Mouse (Mus musculus) CD8-positive naive resting alpha-beta T cell, adult 2 months (primary cell): ENCODE measurements at regions not wholly inside any gene's neighbourhood (a gene's known extent, or its start where the extent isn't known, plus 50 kb on each side); places are given as distances from the start of the nearest gene placed in this dataset.

Experiments
- DNase-seq, 2 experiments: peaks; one replicate each; pipeline ENCODE4 v3.0.0; 2022; ENCODE audit warnings: low read depth in 2 of 2, low spot score in 2 of 2

DNA sequence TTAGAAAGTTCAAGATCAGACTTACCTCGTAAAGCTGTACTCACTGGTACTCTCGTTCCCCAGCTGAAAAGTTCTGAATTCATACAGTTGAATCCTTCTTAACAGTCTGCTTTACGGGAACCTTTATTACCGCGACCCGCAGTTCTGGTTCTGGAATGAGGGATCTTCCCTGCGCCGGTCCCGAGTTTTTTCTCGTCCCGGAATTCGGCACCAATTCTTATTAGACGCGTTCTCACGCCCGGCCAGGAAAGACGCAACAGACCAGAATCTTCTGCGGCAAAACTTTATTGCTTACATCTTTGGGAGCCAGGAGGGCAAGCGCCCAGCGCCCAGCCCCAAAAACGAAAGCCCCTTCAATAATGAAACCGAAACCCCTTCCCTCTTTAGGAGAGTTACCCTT, 423.4 kb downstream of the Tox3 start:
- DNase-seq, result peak; percentile 1 to 2

DNA sequence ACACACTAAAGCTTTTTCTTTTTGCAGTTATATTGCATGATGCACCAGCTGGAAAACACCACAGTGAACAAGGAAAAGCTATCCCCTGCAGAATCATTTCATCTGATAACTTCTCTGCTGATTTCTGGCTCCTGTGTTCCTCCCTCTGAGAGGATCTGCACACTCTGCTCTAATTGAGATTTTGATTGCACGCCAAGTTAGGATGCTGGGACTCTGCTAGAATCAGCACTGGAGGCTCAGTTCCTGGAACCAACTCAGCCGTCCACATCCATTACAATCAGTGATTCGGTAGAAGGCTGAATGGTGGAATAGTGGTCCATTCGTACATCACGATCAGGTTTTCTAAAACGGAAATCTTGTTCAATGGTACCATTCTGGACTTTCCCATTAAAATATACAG, 434.1 kb downstream of the Tox3 start:
- no peak for DNase-seq

DNA sequence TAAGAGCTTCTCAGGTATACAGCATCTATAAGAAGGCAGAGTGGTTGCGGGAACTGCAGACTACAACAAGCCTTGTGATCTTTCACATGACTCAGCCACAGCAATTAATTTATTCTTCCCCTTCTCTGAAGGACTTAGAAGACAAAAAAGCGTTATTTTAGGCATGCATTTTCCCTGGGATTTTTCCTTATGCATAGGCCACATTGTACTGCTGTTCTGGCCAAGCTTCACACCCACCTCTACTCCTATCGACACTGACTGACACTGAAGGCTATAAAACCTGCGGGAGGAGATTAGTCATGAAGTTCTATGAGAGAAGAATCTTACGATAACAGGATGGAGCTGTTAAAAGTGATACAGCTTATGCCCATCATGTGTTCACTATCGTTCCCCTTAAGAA, 441.9 kb downstream of the Tox3 start:
- no peak for DNase-seq

DNA sequence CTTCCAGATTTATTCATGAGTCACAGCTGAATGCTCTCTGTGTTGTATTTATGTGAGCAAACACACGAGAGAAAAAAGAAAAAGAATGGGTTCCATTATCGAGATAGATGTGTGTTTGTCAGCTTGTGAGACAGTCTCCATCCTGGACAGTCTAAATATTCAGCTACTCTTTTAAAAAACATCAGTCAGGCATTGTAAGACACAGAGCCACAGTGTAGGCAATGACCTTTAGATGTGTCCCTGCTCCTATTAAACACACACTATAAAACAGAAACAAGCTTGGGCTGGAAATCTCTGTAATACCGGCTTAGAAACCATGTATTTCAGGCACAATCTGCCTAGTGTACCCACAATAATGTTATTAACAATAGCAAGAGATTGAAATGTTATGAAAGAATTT, 442.6 kb downstream of the Tox3 start:
- DNase-seq, result no peak

DNA sequence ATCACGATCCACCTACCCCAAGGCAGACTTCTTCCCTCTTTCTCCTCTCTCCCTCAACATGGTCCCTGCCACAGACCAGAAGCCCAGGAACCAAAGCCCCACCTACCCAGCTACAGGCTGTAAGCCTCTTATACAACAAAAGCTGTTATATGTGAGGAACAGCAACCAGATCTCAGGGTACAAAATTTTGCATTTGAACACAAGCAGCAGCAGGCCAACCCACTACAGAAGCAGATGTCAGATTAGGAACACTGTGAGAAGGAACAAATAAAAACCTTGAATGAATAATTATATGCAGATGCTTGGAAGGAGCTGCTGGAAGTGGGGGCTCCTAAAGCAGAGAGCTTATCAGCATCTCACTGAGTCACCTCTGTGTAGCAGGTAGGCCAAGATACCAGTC, 444.8 kb downstream of the Tox3 start:
- no peak for DNase-seq

DNA sequence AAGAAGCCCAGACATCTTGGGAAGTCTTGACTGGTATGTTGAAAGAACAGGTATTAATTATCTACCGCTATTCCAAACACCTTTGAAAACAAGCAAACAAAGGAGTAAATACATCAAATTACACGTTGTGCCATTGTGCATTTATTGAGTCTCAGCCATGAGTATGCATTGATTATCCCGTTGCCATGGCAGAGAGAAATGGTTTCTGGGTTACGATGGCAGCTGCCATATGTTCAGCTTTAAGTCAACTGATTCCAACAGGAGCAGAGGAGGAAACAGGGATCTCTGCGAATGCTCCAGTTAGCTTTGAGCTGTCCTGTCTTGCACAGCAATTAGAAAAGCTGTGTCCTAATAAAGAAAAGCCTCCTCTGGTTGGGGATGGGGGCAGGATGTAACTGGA, 475.4 kb downstream of the Tox3 start:
- DNase-seq, result no peak

DNA sequence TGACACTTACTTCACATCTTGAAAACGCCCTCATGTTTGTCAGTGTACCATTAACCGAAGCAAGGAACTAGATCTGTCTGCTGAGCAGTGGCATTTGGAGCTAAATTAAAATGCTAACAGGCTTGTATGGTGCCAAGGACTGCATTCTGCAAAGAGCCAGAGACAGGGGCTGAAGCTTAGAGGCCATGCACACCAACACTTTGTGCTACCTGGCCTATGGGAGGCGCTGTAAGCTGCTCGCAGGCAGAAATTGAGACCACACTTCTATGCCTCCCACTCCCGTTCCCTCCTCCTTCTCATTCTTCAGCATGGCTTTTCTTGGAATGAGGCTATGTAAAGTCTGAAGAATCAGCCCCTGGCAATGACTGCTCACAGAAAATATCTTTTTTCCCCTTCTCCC, 476.2 kb downstream of the Tox3 start:
- DNase-seq, result no peak

DNA sequence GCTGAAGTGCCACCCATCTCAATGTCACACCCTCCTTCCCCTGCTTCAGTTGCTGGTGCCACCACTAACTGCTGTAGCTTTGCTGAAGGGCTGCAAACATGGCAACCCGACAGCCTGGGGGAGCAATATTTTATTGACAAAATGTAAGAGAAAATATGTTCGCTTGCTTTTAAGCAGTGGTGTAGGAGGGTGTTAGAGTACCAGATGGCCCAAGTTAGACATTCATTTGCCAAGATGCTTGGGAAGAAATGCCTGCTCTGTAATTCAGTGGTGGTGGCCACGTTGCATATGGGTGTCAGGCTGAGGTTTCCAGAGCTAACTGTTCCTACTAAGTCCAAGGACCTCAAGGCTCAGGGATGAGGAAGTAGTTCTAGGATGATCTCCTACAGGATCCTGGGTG, 488.3 kb downstream of the Tox3 start:
- no peak for DNase-seq

DNA sequence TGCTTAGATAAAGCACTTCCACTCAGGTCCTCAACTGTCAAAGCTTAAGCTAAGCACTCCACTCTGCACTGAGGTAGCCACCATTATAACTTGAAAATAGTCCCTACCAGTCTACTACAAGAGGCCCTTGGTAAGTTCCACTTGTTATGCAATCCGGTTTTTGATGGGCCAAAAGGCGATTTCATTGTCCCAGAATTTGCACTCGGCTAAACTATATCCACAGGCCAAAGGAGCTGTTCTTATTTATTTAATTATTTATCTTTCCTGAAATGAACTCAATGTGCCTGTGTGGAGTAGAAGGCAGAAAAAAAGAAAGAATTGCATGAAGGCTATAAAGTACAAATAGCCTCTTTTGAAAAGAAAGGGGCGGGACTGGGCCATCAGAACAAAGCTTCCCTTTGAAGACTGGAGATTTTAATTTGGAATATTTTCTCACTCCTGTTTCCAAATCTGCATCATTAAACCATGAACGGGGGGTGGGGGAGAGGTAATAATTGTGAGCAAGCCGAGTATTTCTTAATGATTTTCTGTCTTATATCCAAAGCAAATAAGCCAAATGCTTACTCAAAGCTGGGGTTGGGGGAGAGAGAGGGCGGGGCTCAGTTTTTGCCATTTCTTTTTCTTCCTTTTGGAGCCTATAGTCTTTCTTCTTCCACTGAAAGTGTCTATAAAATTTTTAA, 489.3 kb downstream of the Tox3 start:
- no peak for DNase-seq

DNA sequence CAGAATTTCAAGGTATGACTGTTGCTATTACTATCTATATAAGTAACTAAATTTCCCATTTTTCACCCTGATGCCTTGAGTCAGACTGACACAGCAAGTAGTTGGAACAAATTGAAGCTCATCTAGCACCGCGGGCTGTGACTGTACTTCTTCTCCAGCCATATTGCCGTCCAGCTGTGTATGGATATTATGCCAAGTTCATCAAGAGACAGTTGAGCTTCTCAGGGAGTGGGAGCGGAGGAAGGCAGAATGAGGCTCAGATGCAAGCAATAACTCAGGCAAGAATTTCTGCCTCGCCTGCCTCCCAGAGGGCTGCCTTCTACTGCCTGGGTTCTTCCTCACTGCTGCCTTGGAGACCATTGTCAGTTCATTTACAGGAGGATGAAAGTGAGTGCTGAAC, 492.6 kb downstream of the Tox3 start:
- no peak for DNase-seq

DNA sequence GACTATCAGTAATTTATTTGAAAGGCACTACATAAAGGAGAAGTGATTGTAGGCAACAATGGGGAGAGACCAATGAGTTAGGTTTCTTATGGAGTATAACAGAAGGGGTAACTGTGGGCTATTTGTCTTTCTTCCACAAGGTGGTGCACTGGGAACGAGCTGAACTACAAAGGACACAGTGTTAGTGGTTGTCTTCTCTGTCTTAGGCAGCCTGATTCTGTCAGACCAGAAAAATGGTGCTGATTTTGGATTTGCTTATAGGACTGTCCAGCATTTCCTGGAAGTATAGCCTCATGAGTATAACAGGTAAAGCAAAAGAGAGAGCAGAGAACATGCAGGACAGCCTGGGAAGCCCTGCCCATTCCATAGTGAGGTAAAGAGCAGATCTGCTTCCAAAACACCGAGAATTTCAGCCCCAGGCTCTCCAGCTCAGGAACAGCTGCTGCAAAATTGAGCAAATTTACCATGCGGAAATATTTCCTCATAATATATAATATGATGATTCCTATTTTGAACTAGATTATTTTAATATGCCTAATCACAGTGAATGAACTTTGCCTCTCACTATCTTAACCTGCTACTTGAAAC, 497.8 kb downstream of the Tox3 start:
- no peak for DNase-seq

DNA sequence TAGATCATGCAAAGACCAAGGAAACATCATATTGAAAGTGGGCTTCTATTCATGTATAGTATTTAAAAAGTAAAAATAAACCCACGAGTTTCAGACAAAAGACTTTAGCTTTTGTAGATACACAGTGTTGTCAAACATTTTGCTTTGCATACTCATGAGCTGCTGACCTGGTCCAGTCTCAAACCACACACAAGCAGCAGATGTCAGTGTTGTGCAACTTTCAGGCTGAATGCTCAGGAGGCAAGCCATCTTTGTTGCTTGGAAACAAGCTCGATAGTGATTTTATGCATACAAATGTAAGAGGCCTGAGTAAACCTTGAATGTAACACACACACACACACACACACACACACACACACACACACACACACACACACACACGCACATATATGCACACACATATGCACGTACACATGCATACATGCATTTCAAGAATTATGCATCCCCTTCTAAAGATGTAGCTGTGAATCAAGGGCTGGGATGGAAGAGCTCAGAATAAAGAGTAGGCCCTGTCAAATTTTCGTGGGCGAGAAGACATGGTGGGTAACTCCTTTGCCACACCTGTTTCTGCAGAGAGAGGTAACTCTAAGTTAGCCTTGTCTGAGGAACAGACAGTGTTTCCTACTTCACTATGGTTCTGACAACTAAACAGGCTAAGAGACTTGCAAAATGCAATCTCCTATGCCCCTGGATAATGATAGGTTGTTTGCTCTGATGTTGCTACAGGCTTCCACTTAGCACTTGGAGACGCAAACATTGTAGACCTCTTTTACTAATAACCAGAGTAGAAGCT, 498.5 kb downstream of the Tox3 start:
- DNase-seq, result no peak

DNA sequence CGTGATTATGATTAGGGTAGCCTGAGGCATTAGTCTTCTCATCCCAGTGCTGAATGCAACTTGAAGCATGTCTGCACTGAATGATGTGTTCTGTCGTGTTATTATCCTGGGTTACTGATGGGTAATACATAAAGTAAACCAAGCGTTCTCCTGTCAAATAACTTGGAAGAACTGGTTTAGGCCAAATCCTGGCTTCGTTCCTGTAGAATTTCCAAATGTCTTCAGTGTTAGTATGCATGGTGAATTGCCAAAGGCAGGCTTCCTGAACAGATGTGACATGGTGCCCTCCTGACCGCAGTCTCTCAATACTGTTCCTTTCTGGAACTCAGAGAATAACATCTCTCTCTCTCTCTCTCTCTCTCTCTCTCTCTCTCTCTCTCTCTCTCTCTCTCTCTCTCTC, 509.6 kb downstream of the Tox3 start:
- no peak for DNase-seq

DNA sequence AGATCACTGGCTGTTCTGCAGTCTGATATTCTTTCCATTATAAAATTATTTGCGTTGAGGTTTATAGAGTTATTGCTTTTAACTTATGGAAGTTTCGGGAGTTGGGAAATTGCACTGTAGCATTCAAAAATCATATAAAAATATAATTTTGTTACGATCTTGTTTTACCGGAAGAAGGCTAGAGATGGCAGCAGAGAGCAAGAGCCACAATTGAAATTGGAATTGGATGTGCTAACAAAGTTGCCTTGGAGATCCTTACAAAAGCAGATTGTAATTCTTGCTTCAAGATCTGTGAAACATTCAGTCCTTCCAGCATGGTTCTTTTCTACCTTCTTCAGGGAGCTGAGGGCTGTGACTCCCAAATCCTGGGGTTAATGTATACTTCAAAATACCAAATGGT, 514.4 kb downstream of the Tox3 start:
- no peak for DNase-seq

DNA sequence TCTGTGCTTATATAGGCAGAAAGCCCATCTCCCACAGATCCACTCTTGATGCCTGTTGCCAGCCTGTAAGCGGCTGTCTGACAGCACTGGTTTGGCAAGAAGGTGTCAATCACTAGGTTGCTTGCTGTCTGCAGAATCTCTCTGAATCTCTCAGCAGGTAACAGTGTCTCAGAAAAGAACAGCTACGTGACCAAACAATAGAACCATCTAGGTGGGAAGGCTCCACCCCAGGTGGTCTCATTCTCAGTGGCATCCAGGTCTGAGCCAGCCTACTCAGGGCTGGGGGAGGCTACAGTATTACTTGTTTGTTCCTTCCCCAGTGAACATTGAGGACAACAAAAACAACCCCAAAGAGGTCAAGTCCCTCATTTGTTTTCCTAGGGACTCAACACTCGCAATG, 523.6 kb downstream of the Tox3 start:
- no peak for DNase-seq

DNA sequence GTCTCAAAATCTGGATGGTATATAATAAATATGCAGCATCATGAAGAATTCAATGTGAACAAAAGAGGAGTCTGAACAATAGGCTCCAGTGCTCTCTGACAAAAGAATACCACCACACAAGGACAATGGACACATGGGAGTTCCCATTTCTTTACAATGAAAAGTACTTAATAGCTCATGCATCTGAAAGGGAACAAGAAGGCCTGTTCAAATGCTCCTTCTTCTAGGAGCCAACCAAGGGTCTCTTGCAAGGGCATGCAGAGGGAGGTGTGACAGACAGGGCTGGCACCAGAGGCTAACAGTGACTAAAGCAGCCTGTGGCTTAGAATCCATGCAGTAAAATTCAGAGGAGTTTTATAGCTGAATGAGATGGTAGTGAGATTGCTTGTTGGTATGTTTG, 524.5 kb downstream of the Tox3 start:
- no peak for DNase-seq

DNA sequence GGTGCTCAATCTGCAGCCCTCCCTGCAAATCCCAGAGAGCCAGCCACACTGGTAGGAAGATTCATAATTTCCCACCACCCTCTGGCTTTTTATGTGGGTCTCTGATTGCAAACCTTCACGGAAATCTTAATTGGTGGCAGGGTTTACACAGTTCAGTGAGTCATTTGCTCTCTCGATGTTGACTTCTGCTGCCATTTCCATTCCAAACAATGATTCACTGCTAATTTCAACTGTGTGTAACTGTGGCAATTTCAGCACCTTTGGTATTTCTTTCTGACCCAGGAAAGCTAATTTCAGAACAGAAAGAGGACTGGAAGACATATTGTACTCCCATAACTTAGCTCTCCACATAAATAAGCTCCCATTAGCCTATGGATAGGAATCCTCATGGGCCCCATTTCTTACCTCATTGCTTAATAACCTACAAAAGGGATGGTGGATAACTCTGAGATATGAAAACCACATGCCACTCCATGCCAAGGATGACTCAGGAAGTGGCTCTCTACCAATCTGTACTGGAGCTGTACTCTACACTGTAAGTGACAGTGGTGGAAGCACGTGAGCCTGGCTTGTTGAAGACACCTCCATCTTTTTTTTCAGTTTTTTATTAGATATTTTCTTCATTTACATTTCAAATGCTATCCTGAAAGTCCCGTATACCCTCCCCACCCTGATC, 536.0 kb downstream of the Tox3 start:
- no peak for DNase-seq

DNA sequence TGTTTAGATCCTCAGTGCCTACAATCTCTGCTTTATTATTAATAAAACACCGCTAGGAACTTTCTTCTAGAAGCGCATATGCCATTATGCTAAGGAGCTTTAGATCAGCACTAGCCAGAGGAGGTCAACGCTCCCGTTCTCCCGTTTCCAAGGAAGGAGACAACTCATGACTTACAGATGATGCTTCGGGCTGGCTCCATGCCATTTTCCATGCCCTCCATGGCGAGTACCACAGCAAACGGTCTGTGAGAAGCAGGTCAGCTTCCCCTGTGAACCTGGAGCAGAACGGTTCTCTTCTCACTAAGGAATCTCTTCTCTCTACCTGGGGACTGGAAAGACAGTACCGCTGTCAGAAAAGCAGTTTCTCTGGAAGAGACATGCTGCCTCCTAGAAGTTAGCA, 559.8 kb downstream of the Tox3 start:
- no peak for DNase-seq

DNA sequence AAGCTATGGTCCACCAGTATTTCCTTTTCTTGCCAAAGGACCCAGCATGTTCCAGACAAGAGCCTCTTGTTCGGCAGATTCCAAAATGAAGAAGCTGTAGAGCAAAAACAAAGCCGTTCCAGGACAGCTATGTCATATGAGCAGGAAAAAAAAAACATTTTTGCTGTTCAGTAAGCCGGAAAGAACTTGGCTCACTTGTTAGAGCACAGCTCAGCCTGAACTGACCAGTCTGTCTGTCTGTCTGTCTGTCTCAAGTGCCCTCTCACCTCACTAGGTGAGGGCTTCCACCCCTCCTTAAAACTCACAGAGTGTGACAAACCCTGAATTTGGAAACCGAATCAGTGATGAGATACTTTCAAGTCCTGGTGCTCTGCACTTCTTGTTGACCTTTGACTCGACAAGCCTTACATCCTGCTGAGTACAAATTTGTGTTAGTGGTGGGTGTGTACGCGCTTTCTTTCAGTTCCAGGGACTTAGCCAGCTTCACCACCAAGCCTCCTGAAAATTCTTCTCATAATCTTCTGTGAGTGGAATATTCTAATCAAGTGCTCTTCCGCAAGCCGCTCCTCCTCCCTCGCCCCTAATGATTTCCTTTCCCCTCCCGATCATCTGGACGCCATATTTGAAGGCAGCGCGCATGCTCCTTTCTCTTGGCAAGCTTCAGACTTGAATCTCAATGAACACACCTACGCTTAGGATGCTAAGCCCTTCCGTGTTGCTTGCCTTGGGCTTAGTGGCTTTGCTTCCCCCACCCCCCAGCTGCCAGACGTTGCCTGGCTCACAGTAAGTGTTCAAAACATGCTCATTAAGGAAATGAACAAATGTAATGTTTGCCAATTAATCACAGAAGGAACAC, 560.9 kb downstream of the Tox3 start:
- no peak for DNase-seq

DNA sequence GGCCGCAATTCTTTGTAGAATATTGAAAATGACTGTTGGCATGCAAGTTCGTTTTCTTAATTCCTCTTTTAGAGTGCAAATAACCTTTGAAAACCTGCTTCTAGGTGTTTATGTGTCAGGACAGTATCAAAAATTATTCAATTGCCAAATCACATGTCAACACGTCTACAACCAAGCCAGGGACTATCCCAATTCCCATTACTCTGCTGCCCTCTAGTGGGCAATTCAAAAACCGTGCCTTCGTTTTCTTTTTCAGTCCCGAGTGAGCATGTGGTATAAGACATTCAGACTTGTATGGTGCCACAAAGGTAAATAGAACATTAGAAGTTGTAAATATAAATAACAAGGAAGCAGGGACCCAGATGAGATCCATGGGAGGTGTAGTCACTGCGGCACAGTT, 563.1 kb downstream of the Tox3 start:
- DNase-seq, result no peak

DNA sequence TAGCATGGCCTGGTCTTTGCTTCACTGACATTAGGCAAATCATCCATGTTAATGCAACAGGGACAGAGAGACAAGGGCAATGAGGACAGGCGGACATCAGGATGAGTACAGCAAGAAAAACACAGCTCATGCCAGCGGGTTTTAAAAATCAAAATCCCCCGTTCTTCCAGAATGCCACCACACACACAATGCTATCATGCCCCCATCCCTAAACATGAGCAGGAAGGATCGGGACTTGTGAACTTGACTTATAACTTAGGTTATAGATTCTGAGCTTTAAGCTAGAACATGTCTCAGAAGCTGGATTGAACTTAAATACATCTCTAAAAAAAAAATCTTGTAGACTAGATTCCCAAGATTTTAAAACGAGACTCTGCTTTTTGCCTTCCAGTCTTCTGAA, 564.8 kb downstream of the Tox3 start:
- no peak for DNase-seq
